Mouse (Mus musculus) hindbrain, embryonic 13.5 days (tissue): ENCODE data around the gene Gm43720. TPM values are rescaled to one million over a fixed set of nuclear protein-coding genes. Genes with fewer than 3 reads are reported as not detected.
"Not testable (repeated sequence)": the region's sequence is repeated elsewhere in the genome, so short reads cannot be mapped to it uniquely, and the experiment has no call there.

ENCODE experiments used
- ATAC-seq: fragments of 200-750 bp; cut with Nextera tagmentation; 2 replicates; pipeline ENCODE4 v1.8.0; 2017; ENCODE audit warnings: moderate TSS enrichment; ENCODE audit not compliant: low FRiP score
- H3K27ac ChIP-seq: fragments of 300-500 bp; sonication (generic); 2 replicates; pipeline ENCODE4 v1.5.1; 2015; ENCODE audit warnings: inconsistent platforms, mild to moderate bottlenecking, moderate library complexity
- H3K27me3 ChIP-seq: fragments of 300-500 bp; sonication (generic); 2 replicates; pipeline ENCODE4 v1.6.1; 2015; ENCODE audit warnings: mild to moderate bottlenecking, inconsistent platforms
- H3K36me3 ChIP-seq: fragments of 300-500 bp; sonication (generic); 2 replicates; pipeline ENCODE4 v1.6.1; 2015; ENCODE audit warnings: mild to moderate bottlenecking, inconsistent platforms
- H3K4me1 ChIP-seq: fragments of 300-500 bp; sonication (generic); replicated peaks from 2 replicates; pipeline ENCODE4 v1.6.1; 2015; ENCODE audit warnings: inconsistent platforms
- H3K4me2 ChIP-seq: fragments of 300-500 bp; sonication (generic); 2 replicates; pipeline ENCODE4 v1.6.1; 2015; ENCODE audit warnings: inconsistent platforms, mild to moderate bottlenecking, moderate library complexity
- H3K4me3 ChIP-seq: fragments of 300-500 bp; sonication (generic); 2 replicates; pipeline ENCODE4 v1.5.1; 2015; ENCODE audit warnings: mild to moderate bottlenecking, inconsistent platforms
- H3K9ac ChIP-seq: fragments of 300-500 bp; sonication (generic); 2 replicates; pipeline ENCODE4 v1.6.1; 2015; ENCODE audit warnings: mild to moderate bottlenecking, inconsistent platforms
- H3K9me3 ChIP-seq: fragments of 300-500 bp; sonication (generic); 2 replicates; pipeline ENCODE4 v1.6.1; 2016; ENCODE audit warnings: inconsistent platforms
- WGBS: fragments of 180-500 bp; shearing (Covaris S2); methylation state at CpG from one replicate; pipeline ENCODE4 v1.1.7; 2015; 5-methylcytosine and 5-hydroxymethylcytosine counted together
- polyA plus RNA-seq: library from polyadenylated mRNA; unstranded; fragments of >200 nt; fragmentation: Nextera tagmentation; extraction: Ambion mirVana; gene quantifications from 2 replicates; pipeline ENCODE4 v1.2.1, GENCODE M21; 2015

Gene Gm43720
- polyA plus RNA-seq, 1 experiment from 2014 or later = 0.09 TPM

GRCm38 (mm10) chr5:138228026-138228425 is 51.7 kb downstream of the Gm43720 start:
- Histone ChIP-seq H3K9ac (no peak overlapping the region), H3K27me3 (no peaks in the 10 kb centered on the region), H3K9me3 (no peaks in the 10 kb centered on the region), H3K4me1 (no peaks in the 10 kb centered on the region), H3K4me2 (no peak overlapping the region), H3K36me3 (no peaks in the 10 kb centered on the region), H3K27ac (no peak overlapping the region), H3K4me3 (no peak overlapping the region)
- ATAC-seq = no peak
- 58% methylated on average over 3 of the region's 3 CpGs for WGBS

GRCm38 (mm10) chr5:138227367-138227766 is 52.4 kb downstream of the Gm43720 start:
- Histone ChIP-seq H3K36me3 (no peaks in the 10 kb centered on the region), H3K4me3 (no peak overlapping the region), H3K4me1 (no peaks in the 10 kb centered on the region), H3K9ac (no peak overlapping the region), H3K27ac (no peak overlapping the region), H3K4me2 (no peak overlapping the region), H3K27me3 (no peaks in the 10 kb centered on the region), H3K9me3 (no peaks in the 10 kb centered on the region)
- ATAC-seq = no peak
- WGBS = 79% methylated on average over 2 of the region's 2 CpGs

GRCm38 (mm10) chr5:138226491-138226890 is 53.3 kb downstream of the Gm43720 start:
- Histone ChIP-seq H3K4me1 (no peaks in the 10 kb centered on the region), H3K27ac (no peak overlapping the region), H3K9ac (no peak overlapping the region), H3K9me3 (no peaks in the 10 kb centered on the region), H3K4me3 (no peak overlapping the region), H3K27me3 (no peaks in the 10 kb centered on the region), H3K4me2 (no peak overlapping the region), H3K36me3 (no peaks in the 10 kb centered on the region)
- WGBS = 81% methylated on average over 4 of the region's 4 CpGs
- ATAC-seq = no peak

- H3K4me3 ChIP-seq = no peak within 1 kb of the TSS
- no peaks in the 10 kb centered on the region for H3K36me3 ChIP-seq
- H3K9ac ChIP-seq = no peak within 1 kb of the TSS
- no peak for ATAC-seq
- no peaks in the 10 kb centered on the region for H3K9me3 ChIP-seq
- H3K27me3 ChIP-seq = no peaks in the 10 kb centered on the region
- no peak within 1 kb of the TSS for H3K27ac ChIP-seq
- WGBS = 58% methylated on average over 2 of the region's 2 CpGs
- H3K4me1 ChIP-seq = no peaks in the 10 kb centered on the region
- H3K4me2 ChIP-seq = no peak within 1 kb of the TSS
Observed at GRCm38 (mm10) chr5:138225700-138226099, 54.1 kb downstream of the Gm43720 start, which contains the start of gene Nxpe5. Gene Nxpe5, plus strand, starts transcription at chr5:138225898.

GRCm38 (mm10) chr5:138223287-138223686 is 56.5 kb downstream of the Gm43720 start:
- no peaks in the 10 kb centered on the region for H3K4me1 ChIP-seq
- H3K9ac ChIP-seq = no peak overlapping the region
- WGBS = 63% methylated on average over 3 of the region's 3 CpGs
- no peak overlapping the region for H3K4me2 ChIP-seq
- H3K4me3 ChIP-seq = no peak overlapping the region
- no peak overlapping the region for H3K27ac ChIP-seq
- no peak for ATAC-seq
- no peaks in the 10 kb centered on the region for H3K36me3 ChIP-seq
- no peaks in the 10 kb centered on the region for H3K9me3 ChIP-seq
- H3K27me3 ChIP-seq = no peaks in the 10 kb centered on the region

- H3K9me3 ChIP-seq = no peaks in the 10 kb centered on the region
- H3K4me3 ChIP-seq = no peak overlapping the region
- H3K9ac ChIP-seq = no peak overlapping the region
- no peaks in the 10 kb centered on the region for H3K27me3 ChIP-seq
- no peak overlapping the region for H3K4me2 ChIP-seq
- no peak for ATAC-seq
- no peak overlapping the region for H3K27ac ChIP-seq
- no peaks in the 10 kb centered on the region for H3K36me3 ChIP-seq
- 24% methylated on average over 4 of the region's 4 CpGs for WGBS
- H3K4me1 ChIP-seq = no peaks in the 10 kb centered on the region
Observed at GRCm38 (mm10) chr5:138222111-138222510, 57.6 kb downstream of the Gm43720 start.

GRCm38 (mm10) chr5:138219864-138220263 is 59.9 kb downstream of the Gm43720 start:
- Histone ChIP-seq H3K9ac (no peak overlapping the region), H3K27ac (no peak overlapping the region), H3K36me3 (no peaks in the 10 kb centered on the region), H3K4me3 (no peak overlapping the region), H3K4me1 (no peaks in the 10 kb centered on the region), H3K4me2 (no peak overlapping the region), H3K27me3 (no peaks in the 10 kb centered on the region), H3K9me3 (peaks cover 2% of the 10 kb centered on the region; the same call in 1 of the 2 replicates)
- 79% methylated on average over 2 of the region's 2 CpGs for WGBS
- no peak for ATAC-seq

GRCm38 (mm10) chr5:138216632-138217031 is 63.1 kb downstream of the Gm43720 start:
- ATAC-seq, H3K27me3 ChIP-seq, H3K4me1 ChIP-seq, H3K9ac ChIP-seq, H3K9me3 ChIP-seq, H3K4me2 ChIP-seq, H3K36me3 ChIP-seq, H3K4me3 ChIP-seq, H3K27ac ChIP-seq: not testable (repeated sequence)
- 95% methylated on average over 13 of the region's 13 CpGs for WGBS

Other genes starting within 250 kb of the Gm43720 start
- gene Smok3c, start 226.8 kb downstream of the Gm43720 start, polyA plus RNA-seq = not detected in 2 replicates
- 27.1 and 27.2 TPM in 2 replicates for gene Zkscan1, start 194.9 kb downstream of the Gm43720 start, polyA plus RNA-seq
- 102 and 113 TPM in 2 replicates for gene Zscan21, start 163.1 kb downstream of the Gm43720 start, polyA plus RNA-seq
- gene Zfp113, start 124.2 kb downstream of the Gm43720 start, polyA plus RNA-seq = 38.9 and 40.5 TPM in 2 replicates
- gene Cops6, start 118.9 kb downstream of the Gm43720 start, polyA plus RNA-seq = 308 and 322 TPM in 2 replicates
- gene Ap4m1, start 108.0 kb downstream of the Gm43720 start, polyA plus RNA-seq = 24.3 and 26.5 TPM in 2 replicates
- 109 and 111 TPM in 2 replicates for gene Mcm7, start 107.5 kb downstream of the Gm43720 start, polyA plus RNA-seq
- 85.4 and 90.9 TPM in 2 replicates for gene Taf6, start 92.5 kb downstream of the Gm43720 start, polyA plus RNA-seq
- 33.0 and 37.4 TPM in 2 replicates for gene Cnpy4, start 92.5 kb downstream of the Gm43720 start, polyA plus RNA-seq
- gene Mblac1, start 85.6 kb downstream of the Gm43720 start, polyA plus RNA-seq = 13.5 and 14.6 TPM in 2 replicates
- not detected in 2 replicates for gene Nxpe5, start 54.1 kb downstream of the Gm43720 start, polyA plus RNA-seq
- gene Lamtor4, start 24.5 kb downstream of the Gm43720 start, polyA plus RNA-seq = 91.7 and 95.8 TPM in 2 replicates
- 14.2 and 15.5 TPM in 2 replicates for gene BC037034, start 15.9 kb downstream of the Gm43720 start, polyA plus RNA-seq
- gene Gal3st4, start 7.1 kb downstream of the Gm43720 start, polyA plus RNA-seq = 3.3 and 4.2 TPM in 2 replicates
- gene Gpc2, start within 50 bp of the Gm43720 start, polyA plus RNA-seq = 212 and 224 TPM in 2 replicates
- gene Stag3, start 282 bp upstream of the Gm43720 start, polyA plus RNA-seq = 5.8 and 6.0 TPM in 2 replicates
- gene Pvrig, start 62.0 kb upstream of the Gm43720 start, polyA plus RNA-seq = not detected in 2 replicates
- gene Zfp157, start 161.5 kb upstream of the Gm43720 start, polyA plus RNA-seq = 70.2 and 75.4 TPM in 2 replicates